Mouse (Mus musculus) CH12.LX (cell line): ENCODE results near the gene Ndufb4. TPM values are rescaled to one million over a fixed set of nuclear protein-coding genes. Genes with fewer than 3 reads are reported as not detected.

Experiments
- DNase-seq: peaks from one replicate; pipeline ENCODE4 v3.0.0-alpha.2; 2013; ENCODE audit errors: extremely low read depth
- H3K27ac ChIP-seq: 2 replicates; pipeline ENCODE4 v1.5.1; 2012; ENCODE audit warnings: low read depth, mild to moderate bottlenecking, control low read depth, moderate library complexity; ENCODE audit not compliant: insufficient read depth
- H3K27me3 ChIP-seq: replicated peaks from 2 replicates; pipeline ENCODE3; 2012; ENCODE audit warnings: inconsistent platforms
- H3K36me3 ChIP-seq, 2 experiments: replicated peaks in 1 of 2; 2 replicates each; pipeline versions ENCODE3 to v1.6.1; 2012; ENCODE audit warnings: inconsistent platforms in 1 of 2, low read length in 1 of 2, mild to moderate bottlenecking in 1 of 2, mixed read lengths in 1 of 2, moderate library complexity in 1 of 2; ENCODE audit not compliant: control insufficient read depth in 1 of 2, insufficient read depth in 1 of 2
- H3K4me1 ChIP-seq, 2 experiments: 2 replicates each; pipeline ENCODE4 v1.6.1; 2012; ENCODE audit warnings: inconsistent platforms in 1 of 2, moderate library complexity in 1 of 2; ENCODE audit not compliant: insufficient read depth in 2 of 2, control insufficient read depth in 1 of 2
- H3K4me2 ChIP-seq: 2 replicates; pipeline ENCODE4 v1.6.1; 2012; ENCODE audit warnings: low read depth, mild to moderate bottlenecking, control low read depth; ENCODE audit not compliant: poor library complexity, insufficient read depth, severe bottlenecking
- H3K4me3 ChIP-seq, 3 experiments: fragments of 150-350 bp in 1 of 3; sonication (generic) in 1 of 3; replicated peaks in 1 of 3; 2 replicates each; pipeline versions ENCODE3 to v1.5.1; 2011 to 2012; ENCODE audit warnings: low read depth in 2 of 3, low read length in 2 of 3, mild to moderate bottlenecking in 2 of 3, moderate library complexity in 2 of 3, control low read depth in 1 of 3, improper control_type of control experiment in 1 of 3, inconsistent platforms in 1 of 3, mixed read lengths in 1 of 3; ENCODE audit not compliant: poor library complexity in 1 of 3
- H3K79me2 ChIP-seq: replicated peaks from 2 replicates; pipeline ENCODE4 v1.6.1; 2012; ENCODE audit warnings: mild to moderate bottlenecking, moderate library complexity; ENCODE audit not compliant: control insufficient read depth, poor library complexity, insufficient read depth, severe bottlenecking; ENCODE audit errors: extremely low read depth
- H3K9ac ChIP-seq: 2 replicates; pipeline ENCODE4 v1.6.1; 2012; ENCODE audit warnings: low read depth, mild to moderate bottlenecking, control low read depth, moderate library complexity; ENCODE audit not compliant: insufficient read depth
- H3K9me3 ChIP-seq: replicated peaks from 2 replicates; pipeline ENCODE3; 2012; ENCODE audit warnings: low read length, inconsistent platforms, mixed read lengths
- BHLHE40 ChIP-seq: IDR thresholded peaks from 2 replicates; pipeline ENCODE4 v1.6.1; 2011; ENCODE audit warnings: mild to moderate bottlenecking, low read depth, low read length, improper control_type of control experiment
- CHD2 ChIP-seq: IDR thresholded peaks from 2 replicates; pipeline ENCODE4 v1.6.1; 2011; ENCODE audit warnings: low read length, improper control_type of control experiment
- ELF1 ChIP-seq: IDR thresholded peaks from 2 replicates; pipeline ENCODE4 v1.6.1; 2014; ENCODE audit warnings: low read depth, mild to moderate bottlenecking, inconsistent platforms, low read length, improper control_type of control experiment
- JUN ChIP-seq: IDR thresholded peaks from 2 replicates; pipeline ENCODE4 v1.6.1; 2011; ENCODE audit warnings: low read depth, mild to moderate bottlenecking, low read length, improper control_type of control experiment, moderate library complexity; ENCODE audit not compliant: insufficient read depth
- MAX ChIP-seq: IDR thresholded peaks from 2 replicates; pipeline ENCODE4 v1.6.1; 2011; ENCODE audit warnings: low read length, improper control_type of control experiment
- MAZ ChIP-seq: IDR thresholded peaks from 2 replicates; pipeline ENCODE4 v1.6.1; 2012; ENCODE audit warnings: low read depth, mild to moderate bottlenecking, inconsistent platforms, low read length, improper control_type of control experiment, moderate library complexity
- MEF2A ChIP-seq: IDR thresholded peaks from 2 replicates; pipeline ENCODE4 v1.6.1; 2014; ENCODE audit warnings: low read depth, mild to moderate bottlenecking, inconsistent platforms, low read length, improper control_type of control experiment, borderline replicate concordance
- MXI1 ChIP-seq: IDR thresholded peaks from 2 replicates; pipeline ENCODE4 v1.6.1; 2011; ENCODE audit warnings: mild to moderate bottlenecking, low read depth, low read length, improper control_type of control experiment
- MYC ChIP-seq: IDR thresholded peaks from 2 replicates; pipeline ENCODE4 v1.6.1; 2011; ENCODE audit warnings: low read depth, mild to moderate bottlenecking, improper control_type of control experiment, low read length
- NELFE ChIP-seq: IDR thresholded peaks from 2 replicates; pipeline ENCODE4 v1.6.1; 2011; ENCODE audit warnings: low read depth, low read length, improper control_type of control experiment
- POLR2A ChIP-seq: IDR thresholded peaks from 2 replicates; pipeline ENCODE4 v1.6.1; 2011; ENCODE audit warnings: low read depth, mild to moderate bottlenecking, improper control_type of control experiment, low read length
- SIN3A ChIP-seq: IDR thresholded peaks from 2 replicates; pipeline ENCODE4 v1.6.1; 2012; ENCODE audit warnings: low read length, improper control_type of control experiment, inconsistent platforms
- TBP ChIP-seq: conservative IDR thresholded peaks from 2 replicates; pipeline ENCODE4 v1.6.1; 2011; ENCODE audit warnings: low read depth, low read length, improper control_type of control experiment
- TCF12 ChIP-seq: IDR thresholded peaks from 2 replicates; pipeline ENCODE4 v1.6.1; 2014; ENCODE audit warnings: low read depth, mild to moderate bottlenecking, inconsistent platforms, low read length, improper control_type of control experiment
- UBTF ChIP-seq: IDR thresholded peaks from 2 replicates; pipeline ENCODE4 v1.6.1; 2012; ENCODE audit warnings: low read depth, mild to moderate bottlenecking, inconsistent platforms, low read length, improper control_type of control experiment, moderate library complexity
- USF1 ChIP-seq: IDR thresholded peaks from 2 replicates; pipeline ENCODE4 v1.6.1; 2014; ENCODE audit warnings: low read depth, mild to moderate bottlenecking, inconsistent platforms, low read length, improper control_type of control experiment
- USF2 ChIP-seq: conservative IDR thresholded peaks from 2 replicates; pipeline ENCODE4 v1.6.1; 2011; ENCODE audit warnings: low read depth, low read length, improper control_type of control experiment
- ZKSCAN1 ChIP-seq: IDR thresholded peaks from 2 replicates; pipeline ENCODE4 v1.6.1; 2012; ENCODE audit warnings: low read depth, inconsistent platforms, low read length, improper control_type of control experiment, borderline replicate concordance
- ZMIZ1 ChIP-seq: IDR thresholded peaks from 2 replicates; pipeline ENCODE4 v1.6.1; 2012; ENCODE audit warnings: low read depth, mild to moderate bottlenecking, inconsistent platforms, low read length, improper control_type of control experiment
- dilution Hi-C: fragments of 300-500 bp; cut with MboI; formaldehyde crosslinking; loops from 2 replicates; pipeline ENCODE4 v1.14.3; 2020; ENCODE audit warnings: low sequenced_read_pairs; ENCODE audit not compliant: extremely low pct_unique_long_range_greater_than_20kb, extremely low pct_ligation_motif_present
- in situ Hi-C: fragments of 300-500 bp; cut with MboI; formaldehyde crosslinking; loops from 3 replicates; pipeline ENCODE4 v1.14.3; 2019; ENCODE audit warnings: low sequenced_read_pairs, low pct_ligation_motif_present, low pct_unique_long_range_greater_than_20kb, mixed read lengths
- polyA plus RNA-seq: library from polyadenylated mRNA; unstranded; fragments of >175 nt; gene quantifications from 2 replicates; pipeline ENCODE4 v1.2.1, GENCODE M21; 2012; ENCODE audit warnings: low read depth; ENCODE audit not compliant: insufficient read length
- total RNA-seq, 2 experiments: library from RNA; depleted of rRNA; stranded (reverse); fragments of 300-350 nt in 1 of 2; fragments of >200 nt in 1 of 2; gene quantifications; 2 replicates each; pipeline ENCODE4 v1.2.3; 2012 to 2014

Ndufb4 gene
- total and polyA plus RNA-seq, 3 experiments, result 51.8 to 97.4 (median 70.7) TPM

GRCm38 (mm10) chr16:37651467-37651866, 2.8 kb downstream of the Ndufb4 start:
- H3K9me3 ChIP-seq, result no peaks in the 10 kb centered on the region
- no peak for DNase-seq
- dilution Hi-C loops, result no loop called here
- no peak overlapping the region for H3K4me3 ChIP-seq
- H3K27me3 ChIP-seq, result no peaks in the 10 kb centered on the region
- H3K27ac ChIP-seq, result no peak overlapping the region
- peaks cover 8 to 51% of the 10 kb centered on the region in 2 experiments for H3K4me1 ChIP-seq
- no peak overlapping the region for H3K4me2 ChIP-seq
- TF ChIP-seq POLR2A (no peak), TCF12 (no peak), NELFE (no peak), MAX (no peak), USF2 (no peak), MXI1 (no peak), ZKSCAN1 (no peak), BHLHE40 (no peak), USF1 (no peak), TBP (no peak), UBTF (no peak)
- TF ChIP-seq, all 38 proteins: peak for 0
- Histone ChIP-seq H3K9ac (no peak overlapping the region), H3K36me3 (peaks cover 17 to 45% of the 10 kb centered on the region in 2 experiments), H3K79me2 (peaks cover 23% of the 10 kb centered on the region)
- in situ Hi-C loops, result no loop called here

GRCm38 (mm10) chr16:37649068-37649467, 5.2 kb downstream of the Ndufb4 start:
- TF ChIP-seq ZMIZ1 (no peak), MYC (no peak), CHD2 (no peak), ELF1 (no peak), MEF2A (no peak), SIN3A (no peak), NELFE (no peak), JUN (no peak), MAZ (no peak)
- TF ChIP-seq, all 38 proteins: peak for 0
- H3K79me2 ChIP-seq, result peaks cover 23% of the 10 kb centered on the region
- no peak overlapping the region for H3K4me2 ChIP-seq
- H3K9ac ChIP-seq, result no peak overlapping the region
- H3K4me1 ChIP-seq, result peaks cover 8 to 38% of the 10 kb centered on the region in 2 experiments
- dilution Hi-C loops, result no loop called here
- H3K36me3 ChIP-seq, result peaks cover 28 to 69% of the 10 kb centered on the region in 2 experiments
- H3K27ac ChIP-seq, result no peak overlapping the region
- no peaks in the 10 kb centered on the region for H3K27me3 ChIP-seq
- no peaks in the 10 kb centered on the region for H3K9me3 ChIP-seq
- in situ Hi-C loops, result no loop called here
- no peak overlapping the region for H3K4me3 ChIP-seq
- no peak for DNase-seq
